Mouse (Mus musculus) myocyte (in vitro differentiated cells): ENCODE data around the gene Arhgef3. TPM values are rescaled to one million over a fixed set of nuclear protein-coding genes. Genes with fewer than 3 reads are reported as not detected.
A peak's percentile ranks its signal among the peaks of the same experiment; 100 is the strongest.

Experiments used
- H3K27me3 ChIP-seq: one replicate; pipeline ENCODE4 v1.6.1; 2011; ENCODE audit not compliant: control insufficient read depth, insufficient read depth, insufficient read length
- H3K36me3 ChIP-seq: one replicate; pipeline ENCODE4 v1.6.1; 2011; ENCODE audit not compliant: control insufficient read depth, insufficient read depth
- H3K4me2 ChIP-seq: one replicate; pipeline ENCODE4 v1.6.1; 2011; ENCODE audit warnings: low read depth, control low read depth
- H3K4me3 ChIP-seq: one replicate; pipeline ENCODE4 v1.5.1; 2011; ENCODE audit warnings: mild to moderate bottlenecking, control low read depth, moderate library complexity
- H3K79me2 ChIP-seq: one replicate; pipeline ENCODE4 v1.6.1; 2011; ENCODE audit not compliant: control insufficient read depth, insufficient read depth
- H3ac ChIP-seq: one replicate; pipeline ENCODE4 v1.6.1; 2011; ENCODE audit not compliant: control insufficient read depth, insufficient read length
- CEBPB ChIP-seq: IDR thresholded peaks from 2 replicates; pipeline ENCODE4 v1.6.1; 2011; ENCODE audit warnings: mild to moderate bottlenecking, moderate library complexity; ENCODE audit not compliant: poor library complexity, insufficient read depth, severe bottlenecking
- E2F4 ChIP-seq: IDR thresholded peaks from one replicate; pipeline ENCODE4 v1.6.1; 2011; ENCODE audit warnings: mild to moderate bottlenecking, control low read depth, moderate library complexity; ENCODE audit not compliant: insufficient read depth
- MAX ChIP-seq: IDR thresholded peaks from one replicate; pipeline ENCODE4 v1.6.1; 2011; ENCODE audit warnings: low read depth, mild to moderate bottlenecking, control low read depth
- MYOD1 ChIP-seq, 3 experiments: IDR thresholded peaks; one replicate each; pipeline ENCODE4 v1.6.1; 2011; ENCODE audit warnings: control low read depth in 2 of 3, low read depth in 2 of 3, mild to moderate bottlenecking in 2 of 3, moderate library complexity in 1 of 3; ENCODE audit not compliant: insufficient read length in 2 of 3, control insufficient read depth in 1 of 3
- MYOG ChIP-seq, 3 experiments: IDR thresholded peaks; one replicate each; pipeline ENCODE4 v1.6.1; 2011; ENCODE audit warnings: control low read depth in 2 of 3, low read depth in 2 of 3, mild to moderate bottlenecking in 2 of 3; ENCODE audit not compliant: insufficient read length in 2 of 3, control insufficient read depth in 1 of 3, insufficient read depth in 1 of 3
- POLR2A ChIP-seq: IDR thresholded peaks from one replicate; pipeline ENCODE4 v1.6.1; 2011; ENCODE audit warnings: low read depth, mild to moderate bottlenecking, control low read depth, moderate library complexity; ENCODE audit not compliant: insufficient read length
- POLR2AphosphoS2 ChIP-seq: IDR thresholded peaks from one replicate; pipeline ENCODE4 v1.6.1; 2011; ENCODE audit warnings: low read depth, control low read depth; ENCODE audit not compliant: insufficient read length
- REST ChIP-seq: IDR thresholded peaks from one replicate; pipeline ENCODE4 v1.6.1; 2011; ENCODE audit warnings: mild to moderate bottlenecking, control low read depth, moderate library complexity; ENCODE audit not compliant: insufficient read depth, insufficient read length
- SRF ChIP-seq: IDR thresholded peaks from one replicate; pipeline ENCODE4 v1.6.1; 2011; ENCODE audit warnings: low read depth; ENCODE audit not compliant: control insufficient read depth, insufficient read length
- TCF12 ChIP-seq: IDR thresholded peaks from one replicate; pipeline ENCODE4 v1.6.1; 2011; ENCODE audit warnings: mild to moderate bottlenecking, control low read depth; ENCODE audit not compliant: poor library complexity, insufficient read depth, severe bottlenecking
- TCF3 ChIP-seq: IDR thresholded peaks from one replicate; pipeline ENCODE4 v1.6.1; 2011; ENCODE audit warnings: low read depth, control low read depth; ENCODE audit not compliant: insufficient read length
- USF1 ChIP-seq: IDR thresholded peaks from one replicate; pipeline ENCODE4 v1.6.1; 2011; ENCODE audit warnings: low read depth, mild to moderate bottlenecking, control low read depth, moderate library complexity
- polyA plus RNA-seq: library from polyadenylated mRNA; unstranded; fragments of >200 nt; fragmentation: generic; extraction: Trizol; gene quantifications from one replicate; pipeline ENCODE4 v1.2.1, GENCODE M21; 2012; ENCODE audit warnings: missing spikeins

Arhgef3 gene
- polyA plus RNA-seq, 1 experiment = 6.6 TPM

- Histone ChIP-seq H3K4me3 (no peak overlapping the region), H3K79me2 (no peaks in the 10 kb centered on the region), H3K4me2 (peak overlapping the region; percentile 73), H3K27me3 (no peaks in the 10 kb centered on the region), H3ac (no peak overlapping the region), H3K36me3 (no peaks in the 10 kb centered on the region)
- TF ChIP-seq CEBPB = peak; percentile 89
- TF ChIP-seq REST = no peak
- peak in 2 of 3 experiments; percentile 23 to 55 for TF ChIP-seq MYOG (IDR thresholded peaks at IDR 0.05; ENCODE audit: control insufficient read depth in 1 of 3, insufficient read depth in 1 of 3, insufficient read length in 2 of 3, low read depth in 2 of 3)
- peak in 1 of 3 experiments; percentile 26 for TF ChIP-seq MYOD1 (IDR thresholded peaks at IDR 0.05; ENCODE audit: control insufficient read depth in 1 of 3, insufficient read length in 2 of 3, low read depth in 2 of 3)
- no peak for TF ChIP-seq E2F4
- TF ChIP-seq USF1 = no peak
- TF ChIP-seq POLR2A = no peak
- no peak for TF ChIP-seq POLR2AphosphoS2
- no peak for TF ChIP-seq SRF
- no peak for TF ChIP-seq MAX
- no peak for TF ChIP-seq TCF12
- TF ChIP-seq TCF3 = no peak
Measured at GRCm38 (mm10) chr14:27405452-27405851, 290.8 kb downstream of the Arhgef3 start.

GRCm38 (mm10) chr14:27405947-27406346 is 291.2 kb downstream of the Arhgef3 start:
- Histone ChIP-seq H3K27me3 (no peaks in the 10 kb centered on the region), H3K79me2 (no peaks in the 10 kb centered on the region), H3ac (no peak overlapping the region), H3K4me3 (no peak overlapping the region), H3K4me2 (peak overlapping the region; percentile 43), H3K36me3 (no peaks in the 10 kb centered on the region)
- TF ChIP-seq MAX (no peak), TCF12 (no peak), CEBPB (no peak), E2F4 (no peak), USF1 (no peak), POLR2AphosphoS2 (no peak), POLR2A (no peak), SRF (no peak), TCF3 (no peak), MYOD1 (IDR thresholded peaks at IDR 0.05; ENCODE audit: control insufficient read depth in 1 of 3, insufficient read length in 2 of 3, low read depth in 2 of 3) (no peak), MYOG (IDR thresholded peaks at IDR 0.05; ENCODE audit: control insufficient read depth in 1 of 3, insufficient read depth in 1 of 3, insufficient read length in 2 of 3, low read depth in 2 of 3) (no peak), REST (no peak)

- Histone ChIP-seq H3K36me3 (no peaks in the 10 kb centered on the region), H3K79me2 (no peaks in the 10 kb centered on the region), H3ac (no peak overlapping the region), H3K4me3 (no peak overlapping the region), H3K27me3 (no peaks in the 10 kb centered on the region), H3K4me2 (no peak overlapping the region)
- TF ChIP-seq MYOD1 (IDR thresholded peaks at IDR 0.05; ENCODE audit: control insufficient read depth in 1 of 3, insufficient read length in 2 of 3, low read depth in 2 of 3) (no peak), TCF12 (no peak), POLR2A (no peak), CEBPB (no peak), REST (no peak), POLR2AphosphoS2 (no peak), SRF (no peak), MAX (no peak), E2F4 (no peak), MYOG (IDR thresholded peaks at IDR 0.05; ENCODE audit: control insufficient read depth in 1 of 3, insufficient read depth in 1 of 3, insufficient read length in 2 of 3, low read depth in 2 of 3) (no peak), USF1 (no peak), TCF3 (no peak)
Measured at GRCm38 (mm10) chr14:27408240-27408639, 293.5 kb downstream of the Arhgef3 start.

GRCm38 (mm10) chr14:27409662-27410061 is 295.0 kb downstream of the Arhgef3 start:
- Histone ChIP-seq H3ac (no peak overlapping the region), H3K27me3 (no peaks in the 10 kb centered on the region), H3K79me2 (no peaks in the 10 kb centered on the region), H3K4me2 (no peak overlapping the region), H3K4me3 (no peak overlapping the region), H3K36me3 (no peaks in the 10 kb centered on the region)
- TF ChIP-seq POLR2AphosphoS2 (no peak), POLR2A (no peak), REST (no peak), SRF (no peak), CEBPB (no peak), E2F4 (no peak), MYOD1 (IDR thresholded peaks at IDR 0.05; ENCODE audit: control insufficient read depth in 1 of 3, insufficient read length in 2 of 3, low read depth in 2 of 3) (no peak), TCF12 (no peak), MYOG (IDR thresholded peaks at IDR 0.05; ENCODE audit: control insufficient read depth in 1 of 3, insufficient read depth in 1 of 3, insufficient read length in 2 of 3, low read depth in 2 of 3) (no peak), MAX (no peak), USF1 (no peak), TCF3 (no peak)
